Mouse (Mus musculus): ENCODE data around the gene Tmbim6. TPM values are rescaled to one million over a fixed set of nuclear protein-coding genes. Genes with fewer than 3 reads are reported as not detected.
A peak's percentile ranks its signal among the peaks of the same experiment; 100 is the strongest.
"Not testable (repeated sequence)": the region's sequence is repeated elsewhere in the genome, so short reads cannot be mapped to it uniquely, and the experiment has no call there.

Gene Tmbim6
- total RNA-seq, 2 experiments from 2014 or later, result 197 to 201 TPM

- DNase-seq, result peak; percentile 91
Measured at GRCm38 (mm10) chr15:99420521-99421014, 27.9 kb downstream of the Tmbim6 start.

DNA sequence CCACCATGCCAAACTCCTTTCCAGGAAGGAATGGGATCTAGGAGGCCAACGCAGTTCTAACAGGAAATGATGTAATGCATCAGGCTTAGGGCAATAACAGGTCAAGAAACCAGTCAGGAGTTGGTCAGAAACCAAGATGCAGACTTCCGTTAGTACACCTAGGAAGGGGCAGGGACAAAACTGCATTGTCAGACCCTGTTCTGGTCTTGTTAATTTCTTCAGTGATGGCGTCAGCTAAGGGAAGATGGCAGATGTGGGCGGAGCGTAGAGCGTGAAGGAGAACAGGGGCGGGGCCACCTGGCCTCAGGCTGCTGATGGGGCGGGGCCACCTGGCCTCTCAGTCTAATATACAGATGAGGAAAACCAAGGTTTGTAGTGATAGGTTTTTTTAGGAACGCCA lies 28.5 kb downstream of the Tmbim6 start:
- DNase-seq, result peak; percentile 62

GRCm38 (mm10) chr15:99421676-99422075 lies 29.0 kb downstream of the Tmbim6 start:
- no peak for DNase-seq

- DNase-seq, result peak; percentile 9
Measured at GRCm38 (mm10) chr15:99422551-99422950, 29.9 kb downstream of the Tmbim6 start.

DNA sequence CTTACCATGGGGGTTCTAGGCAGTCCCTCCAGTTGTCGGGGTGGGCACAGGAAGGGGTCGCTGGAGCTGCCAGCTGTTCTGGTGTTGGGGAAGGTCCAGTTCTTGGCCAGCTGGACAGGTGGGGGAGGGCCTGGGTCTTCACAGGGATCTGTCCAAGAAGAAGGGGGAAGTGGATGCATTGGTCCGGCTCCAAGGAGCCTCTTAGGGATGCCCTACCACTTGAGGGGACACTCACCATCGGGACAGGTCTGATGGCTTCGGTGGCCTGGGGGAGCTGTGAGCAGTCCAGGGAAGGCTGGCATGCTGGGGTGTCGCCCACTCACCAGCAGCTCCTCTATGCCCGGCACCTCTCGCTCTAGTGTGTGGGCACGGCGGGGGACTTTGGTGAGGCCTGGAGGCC lies 30.4 kb downstream of the Tmbim6 start:
- peak; percentile 8 for DNase-seq

DNA sequence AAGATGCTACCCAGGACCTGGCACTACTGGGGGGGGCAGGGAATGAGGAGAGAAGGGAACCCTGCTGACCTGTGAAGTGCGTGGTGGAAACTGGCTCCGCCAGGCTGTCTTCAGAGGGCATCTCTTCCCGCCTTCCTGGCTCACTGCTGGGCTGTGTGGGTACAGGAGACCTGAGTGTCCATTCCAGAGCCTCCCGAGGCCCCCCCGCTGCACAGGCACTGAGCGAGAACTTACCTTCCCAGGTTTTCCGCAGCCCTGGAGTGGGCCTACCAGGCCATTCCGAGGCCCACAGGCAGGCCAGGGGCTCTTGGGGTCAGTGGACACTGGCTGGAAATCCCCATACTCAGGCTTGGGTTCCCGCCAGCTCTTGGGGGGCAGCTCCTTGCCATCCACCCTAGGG lies 31.2 kb downstream of the Tmbim6 start:
- peak; percentile 17 for DNase-seq

- no peak for DNase-seq
Measured at GRCm38 (mm10) chr15:99430394-99430793, 37.7 kb downstream of the Tmbim6 start.

DNA sequence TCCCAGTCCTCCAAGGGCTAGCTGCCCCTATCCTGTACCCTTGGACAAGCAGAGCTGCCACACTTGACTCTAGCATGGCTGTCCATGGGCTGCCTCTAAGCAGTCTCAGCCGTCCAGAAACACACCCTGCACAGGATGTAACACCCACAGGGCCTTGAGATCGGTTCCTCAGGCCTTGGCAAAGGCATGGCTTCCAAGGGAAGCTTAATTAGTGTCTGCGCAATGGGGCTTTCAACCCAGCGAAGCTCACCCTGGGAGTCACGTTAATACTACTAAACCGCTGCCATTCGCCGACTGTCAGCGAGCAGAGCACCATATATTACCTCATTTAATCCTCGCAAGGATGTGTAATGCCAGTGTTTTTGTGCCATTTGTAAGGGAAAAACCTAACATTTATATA lies 38.4 kb downstream of the Tmbim6 start:
- DNase-seq, result peak; percentile 11

- DNase-seq, result peak; percentile 14
Measured at GRCm38 (mm10) chr15:99431504-99431903, 38.8 kb downstream of the Tmbim6 start.

DNA sequence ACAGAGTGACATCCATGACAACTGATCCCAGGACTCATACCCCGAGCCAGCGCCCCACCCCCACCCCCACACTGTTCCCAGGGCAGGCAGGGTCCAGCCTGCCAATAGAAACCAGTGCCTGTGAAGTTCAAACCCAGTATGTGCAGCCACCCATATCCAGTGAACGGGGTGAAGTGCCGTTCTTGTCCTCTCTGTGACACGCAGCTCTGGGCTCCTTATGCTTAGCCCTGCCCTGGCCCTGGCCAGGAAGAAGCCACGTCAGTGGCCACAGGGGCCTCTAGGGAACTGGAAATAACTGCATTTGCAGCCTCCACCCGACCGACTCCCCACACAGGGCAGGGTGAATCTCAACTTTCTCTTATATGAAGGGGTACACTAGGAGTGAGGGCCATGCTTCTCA lies 39.3 kb downstream of the Tmbim6 start:
- peak; percentile 29 for DNase-seq

DNA sequence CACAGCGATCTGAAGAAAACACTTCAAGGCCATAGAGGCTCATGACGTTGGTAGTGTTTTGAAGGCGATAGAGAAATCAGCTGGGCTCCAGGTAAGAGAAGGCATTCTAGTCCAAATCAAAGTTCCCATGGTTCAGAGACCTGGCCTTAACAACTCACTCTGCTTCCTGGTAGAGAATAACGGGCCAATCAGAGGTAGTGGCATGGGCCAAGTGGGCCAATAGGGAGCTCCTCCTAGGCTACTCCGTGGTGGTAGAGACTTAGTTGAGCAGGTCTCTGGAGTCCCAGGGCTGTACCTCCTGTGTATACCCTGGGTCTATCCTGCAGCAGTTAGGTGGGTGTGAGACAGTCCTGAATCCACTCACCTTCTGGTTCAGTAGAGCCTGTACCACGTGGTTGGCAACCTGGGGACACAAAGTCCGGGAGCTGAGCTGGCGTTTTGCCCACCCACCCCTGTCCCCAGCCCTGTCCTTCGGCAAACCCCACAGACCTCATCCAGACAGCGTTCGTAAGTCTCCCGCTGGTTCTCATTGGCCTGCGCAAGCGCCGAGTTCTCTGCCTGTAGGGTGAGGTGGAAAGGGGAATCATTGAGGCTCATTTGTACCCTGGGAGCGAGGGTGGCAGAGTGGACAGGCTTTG lies 40.5 kb downstream of the Tmbim6 start:
- DNase-seq, result no peak

GRCm38 (mm10) chr15:99433913-99434312 lies 41.2 kb downstream of the Tmbim6 start:
- peak; percentile 12 for DNase-seq

- peak; percentile 39 for DNase-seq
Measured at GRCm38 (mm10) chr15:99438966-99439698, 46.5 kb downstream of the Tmbim6 start.

GRCm38 (mm10) chr15:99440112-99440815 lies 47.6 kb downstream of the Tmbim6 start:
- DNase-seq, result peak; percentile 84

- peak; percentile 47 for DNase-seq
Measured at GRCm38 (mm10) chr15:99440816-99441457, 48.3 kb downstream of the Tmbim6 start.

GRCm38 (mm10) chr15:99442358-99442757 lies 49.7 kb downstream of the Tmbim6 start:
- no peak for DNase-seq

DNA sequence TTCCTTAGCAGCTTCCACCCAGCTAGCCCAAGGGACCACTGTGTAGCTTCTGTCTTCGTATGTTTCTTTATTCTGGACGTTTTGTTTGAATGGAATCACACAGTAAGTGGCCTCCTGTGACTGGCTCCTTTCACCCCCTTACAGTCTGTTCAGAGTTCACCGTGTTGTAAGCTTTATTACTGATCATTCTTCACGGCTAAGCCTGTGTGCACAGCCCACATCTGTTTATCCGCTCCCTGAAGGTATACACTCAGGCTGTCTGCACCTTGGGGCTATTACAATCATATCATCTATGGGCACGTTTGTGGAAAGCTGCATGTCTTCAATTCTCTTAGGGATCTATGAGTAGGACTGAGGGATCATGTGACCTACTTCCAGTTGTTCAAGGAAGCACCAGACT lies 52.9 kb downstream of the Tmbim6 start:
- no peak for DNase-seq

DNA sequence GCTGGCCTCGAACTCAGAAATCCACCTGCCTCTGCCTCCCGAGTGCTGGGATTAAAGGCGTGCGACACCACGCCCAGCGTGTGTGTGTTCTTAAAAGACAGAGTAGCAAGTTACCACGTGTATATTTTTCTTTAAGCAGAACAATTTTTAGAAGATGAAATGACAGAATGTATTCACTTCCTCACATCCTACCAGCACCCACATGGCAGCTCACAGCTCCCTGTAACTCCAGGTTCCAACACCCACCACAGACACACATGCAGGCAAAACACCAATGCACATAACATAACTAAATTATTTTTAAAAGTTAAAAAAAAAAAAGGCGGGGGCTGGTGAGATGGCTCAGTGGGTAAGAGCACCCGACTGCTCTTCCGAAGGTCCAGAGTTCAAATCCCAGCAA lies 53.5 kb downstream of the Tmbim6 start:
- DNase-seq, result not testable (repeated sequence)

- peak; percentile 73 for DNase-seq
Measured at GRCm38 (mm10) chr15:99449131-99449750, 56.6 kb downstream of the Tmbim6 start.

- DNase-seq, result no peak
Measured at GRCm38 (mm10) chr15:99449751-99450280, 57.1 kb downstream of the Tmbim6 start.

DNA sequence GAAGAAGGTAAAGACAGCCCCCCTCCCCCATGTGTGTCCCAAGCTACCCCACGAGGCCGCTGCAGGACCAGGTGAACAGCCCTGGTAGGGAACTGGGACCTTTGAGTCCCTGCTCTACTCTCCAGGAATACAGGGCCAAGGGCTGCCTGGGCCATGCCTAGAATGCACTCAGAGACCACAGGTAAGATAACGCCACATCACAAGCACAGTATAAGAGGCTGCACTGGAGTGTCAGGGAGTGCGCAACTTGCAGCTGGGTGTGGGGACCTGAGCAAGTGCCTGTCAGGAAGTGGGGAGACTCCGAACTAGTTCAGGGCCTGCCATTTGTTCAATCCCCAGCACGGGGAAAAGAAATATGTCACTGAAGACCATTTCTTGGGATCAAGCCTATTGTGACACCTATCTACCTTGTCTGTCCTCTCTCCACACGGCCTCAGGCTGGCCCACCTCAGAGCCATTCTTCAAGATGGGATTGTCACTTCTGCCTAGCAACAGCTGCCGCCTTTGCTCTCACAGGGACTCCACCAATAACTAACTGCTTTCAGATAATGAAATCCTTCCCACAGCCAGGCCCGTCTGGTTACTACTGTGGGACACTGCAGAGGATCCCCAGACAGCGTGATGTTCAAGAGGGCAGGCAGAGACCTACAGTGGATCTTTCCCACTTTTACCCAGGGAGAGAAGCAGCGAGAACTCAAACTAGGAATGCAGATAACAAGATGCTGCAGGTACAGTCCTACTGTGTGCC lies 60.6 kb downstream of the Tmbim6 start:
- DNase-seq, result no peak
